Mouse (Mus musculus) lung, postnatal 0 days (tissue): ENCODE data around the gene Aebp2. TPM values are rescaled to one million over a fixed set of nuclear protein-coding genes. Genes with fewer than 3 reads are reported as not detected.

Experiments used
- ATAC-seq: fragments of 200-750 bp; cut with Nextera tagmentation; 2 replicates; pipeline ENCODE4 v1.8.0; 2017; ENCODE audit warnings: moderate library complexity
- DNase-seq: peaks from one replicate; pipeline ENCODE4 v3.0.0-alpha.2; 2016; ENCODE audit warnings: low spot score
- H3K27ac ChIP-seq: fragments of 300-500 bp; sonication (generic); 2 replicates; pipeline ENCODE4 v1.5.1; 2014; ENCODE audit warnings: antibody characterized with exemption, mild to moderate bottlenecking, low read length, mixed read lengths
- H3K27me3 ChIP-seq: fragments of 300-500 bp; sonication (generic); replicated peaks from 2 replicates; pipeline ENCODE4 v1.6.1; 2014; ENCODE audit warnings: low read length, mixed read lengths; ENCODE audit not compliant: insufficient read depth
- H3K36me3 ChIP-seq: fragments of 300-500 bp; sonication (generic); 2 replicates; pipeline ENCODE4 v1.6.1; 2014; ENCODE audit warnings: low read length, mixed read lengths; ENCODE audit not compliant: insufficient read depth
- H3K4me1 ChIP-seq: fragments of 300-500 bp; sonication (generic); 2 replicates; pipeline ENCODE4 v1.6.1; 2014; ENCODE audit warnings: antibody characterized with exemption, low read depth, low read length, mixed read lengths; ENCODE audit not compliant: insufficient read depth
- H3K4me2 ChIP-seq: fragments of 300-500 bp; sonication (generic); replicated peaks from 2 replicates; pipeline ENCODE4 v1.6.1; 2014; ENCODE audit warnings: low read depth, mild to moderate bottlenecking, low read length, moderate library complexity, mixed read lengths
- H3K4me3 ChIP-seq: fragments of 300-500 bp; sonication (generic); 2 replicates; pipeline ENCODE4 v1.5.1; 2014; ENCODE audit warnings: low read depth, low read length
- H3K9ac ChIP-seq: fragments of 300-500 bp; sonication (generic); replicated peaks from 2 replicates; pipeline ENCODE4 v1.6.1; 2014; ENCODE audit warnings: low read depth, mild to moderate bottlenecking
- H3K9me3 ChIP-seq: fragments of 300-500 bp; sonication (generic); 2 replicates; pipeline ENCODE4 v1.6.1; 2016; ENCODE audit warnings: low read length, mixed read lengths
- CTCF ChIP-seq: IDR thresholded peaks from 2 replicates; pipeline ENCODE4 v1.5.1; 2016; ENCODE audit warnings: antibody characterized with exemption, mild to moderate bottlenecking
- EP300 ChIP-seq: IDR thresholded peaks from 2 replicates; pipeline ENCODE4 v1.6.1; 2016; ENCODE audit warnings: antibody characterized with exemption, mild to moderate bottlenecking, control low read depth
- WGBS: fragments of 180-500 bp; shearing (Covaris S2); extraction: QIAGEN DNeasy Blood & Tissue Kit; methylation state at CpG from one replicate; pipeline ENCODE4 v1.1.7; 2014; 5-methylcytosine and 5-hydroxymethylcytosine counted together
- polyA plus RNA-seq: library from polyadenylated mRNA; unstranded; fragments of >200 nt; fragmentation: Nextera tagmentation; extraction: Ambion mirVana; gene quantifications from 2 replicates; pipeline ENCODE4 v1.2.1, GENCODE M21; 2015

The Aebp2 gene
- polyA plus RNA-seq, 1 experiment from 2014 or later = 7.6 TPM

DNA sequence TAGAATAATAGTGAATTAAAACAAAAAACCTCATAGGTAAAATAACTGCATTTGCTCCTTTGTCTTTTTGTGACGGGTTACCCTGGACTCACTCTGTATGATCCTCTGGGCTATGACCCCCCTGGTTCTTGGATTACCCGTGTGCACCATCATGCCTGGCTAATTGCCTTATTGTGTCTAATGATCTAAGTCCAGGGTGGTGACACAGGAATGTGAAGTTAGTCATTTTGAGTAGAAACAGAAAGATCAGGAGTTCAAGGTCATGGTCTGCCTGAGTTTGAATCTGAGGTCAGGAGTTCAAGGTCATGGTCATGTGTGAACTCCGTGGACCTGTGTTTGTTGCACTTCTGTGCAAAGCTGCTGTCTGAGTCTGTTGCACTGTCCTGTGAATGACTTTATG is 16.7 kb upstream of the Aebp2 start:
- no peak overlapping the region for H3K27ac ChIP-seq
- no peak overlapping the region for H3K9ac ChIP-seq
- TF ChIP-seq EP300 (no peak), CTCF (no peak)
- H3K4me1 ChIP-seq = no peaks in the 10 kb centered on the region
- no peaks in the 10 kb centered on the region for H3K27me3 ChIP-seq
- H3K4me2 ChIP-seq = no peak overlapping the region
- DNase-seq = no peak
- no peak for ATAC-seq
- H3K4me3 ChIP-seq = no peak overlapping the region
- H3K9me3 ChIP-seq = no peaks in the 10 kb centered on the region
- WGBS = 75% methylated on average over 3 of the region's 3 CpGs
- no peaks in the 10 kb centered on the region for H3K36me3 ChIP-seq

DNA sequence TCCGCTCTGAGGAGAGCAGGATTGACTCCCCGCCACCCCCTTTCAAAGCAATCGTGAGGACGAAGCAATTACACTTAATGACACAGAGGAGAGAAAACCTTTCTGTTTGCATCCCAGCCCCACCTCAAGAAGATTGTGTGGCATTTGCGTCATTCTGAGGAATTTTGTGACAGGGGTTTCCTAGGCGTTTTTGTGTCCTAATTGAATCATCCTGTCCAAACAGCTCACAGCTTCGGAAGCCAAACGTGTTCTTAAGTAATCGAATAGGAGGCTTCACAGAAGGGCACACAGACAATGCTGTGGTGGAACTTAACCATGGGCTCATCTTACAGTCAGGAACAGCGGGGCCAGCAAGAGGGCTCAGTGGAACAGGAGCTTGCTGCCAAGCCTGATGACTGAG is 15.9 kb upstream of the Aebp2 start:
- ATAC-seq (no peak), DNase-seq (no peak)
- H3K9me3 ChIP-seq = no peaks in the 10 kb centered on the region
- 64% methylated on average over 10 of the region's 10 CpGs for WGBS
- H3K4me2 ChIP-seq = no peak overlapping the region
- H3K9ac ChIP-seq = no peak overlapping the region
- no peaks in the 10 kb centered on the region for H3K36me3 ChIP-seq
- H3K27me3 ChIP-seq = no peaks in the 10 kb centered on the region
- no peak overlapping the region for H3K4me3 ChIP-seq
- no peak for TF ChIP-seq CTCF
- TF ChIP-seq EP300 = no peak
- H3K4me1 ChIP-seq = no peaks in the 10 kb centered on the region
- no peak overlapping the region for H3K27ac ChIP-seq

DNA sequence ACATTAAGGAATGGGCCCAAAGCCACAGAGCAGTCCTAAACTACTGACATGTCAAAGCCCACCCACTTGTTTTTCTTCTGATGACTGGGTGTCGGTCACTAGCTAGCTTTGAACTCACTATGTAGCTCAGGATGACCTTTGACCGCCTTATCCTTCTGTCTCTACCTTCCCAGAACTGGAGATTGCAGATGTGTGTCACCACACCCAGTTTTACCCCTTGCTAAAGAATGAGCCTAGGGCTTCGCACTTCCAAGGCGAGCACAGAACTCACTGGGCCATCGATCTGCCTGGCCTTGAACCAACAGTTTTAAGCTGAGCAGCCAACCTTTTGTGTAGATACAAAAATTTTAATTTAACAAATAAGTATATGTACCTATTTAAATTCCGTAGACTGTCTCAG is 13.8 kb upstream of the Aebp2 start:
- no peaks in the 10 kb centered on the region for H3K27me3 ChIP-seq
- no peak overlapping the region for H3K4me3 ChIP-seq
- ATAC-seq = no peak
- no peak overlapping the region for H3K9ac ChIP-seq
- DNase-seq = no peak
- TF ChIP-seq CTCF (no peak), EP300 (no peak)
- H3K4me2 ChIP-seq = no peak overlapping the region
- 92% methylated on average over 6 of the region's 6 CpGs for WGBS
- no peaks in the 10 kb centered on the region for H3K4me1 ChIP-seq
- H3K27ac ChIP-seq = no peak overlapping the region
- H3K9me3 ChIP-seq = no peaks in the 10 kb centered on the region
- H3K36me3 ChIP-seq = no peaks in the 10 kb centered on the region

DNA sequence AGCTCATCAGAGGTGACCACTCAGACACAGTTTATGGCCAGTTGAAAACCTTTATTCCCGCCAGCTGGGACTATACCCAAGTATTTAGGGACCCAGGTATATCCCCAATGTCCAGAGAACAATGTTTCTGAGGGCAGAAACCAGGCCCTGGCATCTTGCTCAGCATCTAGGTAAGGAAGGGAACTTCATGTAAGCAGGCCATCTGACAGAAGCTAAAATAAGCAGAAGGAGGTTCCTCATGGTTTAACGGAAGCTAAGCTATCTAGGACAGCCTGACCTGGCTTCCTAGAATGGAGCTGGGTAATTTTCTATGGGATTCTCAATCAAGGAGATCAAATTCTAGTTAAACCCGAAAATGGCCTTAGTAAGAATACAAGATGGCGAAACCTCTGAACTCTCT is 12.9 kb upstream of the Aebp2 start:
- H3K9me3 ChIP-seq = no peaks in the 10 kb centered on the region
- H3K4me1 ChIP-seq = no peaks in the 10 kb centered on the region
- TF ChIP-seq EP300 (no peak), CTCF (no peak)
- no peaks in the 10 kb centered on the region for H3K27me3 ChIP-seq
- 84% methylated on average over 4 of the region's 4 CpGs for WGBS
- no peak overlapping the region for H3K4me2 ChIP-seq
- DNase-seq (no peak), ATAC-seq (no peak)
- no peak overlapping the region for H3K9ac ChIP-seq
- no peak overlapping the region for H3K27ac ChIP-seq
- no peaks in the 10 kb centered on the region for H3K36me3 ChIP-seq
- no peak overlapping the region for H3K4me3 ChIP-seq

DNA sequence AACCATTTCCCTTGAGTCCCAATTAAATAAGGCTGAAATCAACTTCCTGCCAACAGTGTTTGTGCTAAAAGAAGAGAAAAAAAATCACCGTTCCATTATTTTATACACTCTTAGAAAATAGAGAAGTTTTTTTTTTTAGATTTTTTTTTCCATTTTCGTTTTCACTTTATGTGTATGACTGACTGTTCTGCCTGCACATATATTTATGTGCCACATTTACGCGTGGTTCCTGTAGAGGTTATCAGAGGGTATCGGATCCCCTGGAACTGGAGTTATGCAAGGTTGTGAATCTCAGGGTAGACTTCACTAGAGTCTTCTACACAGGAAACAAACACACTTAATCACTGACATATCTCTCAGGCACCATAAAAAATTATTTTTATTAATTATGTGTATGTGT is 12.3 kb upstream of the Aebp2 start:
- Histone ChIP-seq H3K4me1 (no peaks in the 10 kb centered on the region), H3K9ac (no peak overlapping the region), H3K27ac (no peak overlapping the region), H3K4me3 (no peak overlapping the region), H3K9me3 (no peaks in the 10 kb centered on the region), H3K36me3 (no peaks in the 10 kb centered on the region), H3K27me3 (no peaks in the 10 kb centered on the region), H3K4me2 (no peak overlapping the region)
- 88% methylated on average over 5 of the region's 5 CpGs for WGBS
- ATAC-seq (no peak), DNase-seq (no peak)
- TF ChIP-seq EP300 (no peak), CTCF (no peak)

DNA sequence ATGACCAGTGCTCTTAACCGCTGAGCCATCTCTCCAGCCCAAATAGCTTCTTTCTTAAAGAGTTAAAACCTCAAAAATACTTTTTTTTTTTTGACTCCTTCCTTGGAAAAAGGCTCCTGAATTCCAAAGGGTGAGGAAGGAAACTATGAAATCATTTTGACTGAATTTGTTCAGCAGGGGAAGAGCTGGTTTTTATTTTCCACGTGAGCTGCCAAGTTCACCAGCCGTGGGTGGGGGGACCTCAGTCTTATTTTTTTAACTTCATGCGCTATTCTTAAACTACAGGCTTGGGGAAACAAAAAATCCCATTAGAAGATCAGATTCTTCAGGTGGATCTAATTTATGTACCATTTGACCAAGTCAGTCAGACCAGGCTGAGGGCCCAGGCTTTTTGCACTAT is 11.2 kb upstream of the Aebp2 start:
- Histone ChIP-seq H3K4me3 (no peak overlapping the region), H3K9me3 (no peaks in the 10 kb centered on the region), H3K27me3 (no peaks in the 10 kb centered on the region), H3K9ac (no peak overlapping the region), H3K4me2 (no peak overlapping the region), H3K4me1 (no peaks in the 10 kb centered on the region), H3K27ac (no peak overlapping the region), H3K36me3 (no peaks in the 10 kb centered on the region)
- WGBS = 77% methylated on average over 4 of the region's 4 CpGs
- DNase-seq = no peak
- TF ChIP-seq CTCF (no peak), EP300 (no peak)
- no peak for ATAC-seq

DNA sequence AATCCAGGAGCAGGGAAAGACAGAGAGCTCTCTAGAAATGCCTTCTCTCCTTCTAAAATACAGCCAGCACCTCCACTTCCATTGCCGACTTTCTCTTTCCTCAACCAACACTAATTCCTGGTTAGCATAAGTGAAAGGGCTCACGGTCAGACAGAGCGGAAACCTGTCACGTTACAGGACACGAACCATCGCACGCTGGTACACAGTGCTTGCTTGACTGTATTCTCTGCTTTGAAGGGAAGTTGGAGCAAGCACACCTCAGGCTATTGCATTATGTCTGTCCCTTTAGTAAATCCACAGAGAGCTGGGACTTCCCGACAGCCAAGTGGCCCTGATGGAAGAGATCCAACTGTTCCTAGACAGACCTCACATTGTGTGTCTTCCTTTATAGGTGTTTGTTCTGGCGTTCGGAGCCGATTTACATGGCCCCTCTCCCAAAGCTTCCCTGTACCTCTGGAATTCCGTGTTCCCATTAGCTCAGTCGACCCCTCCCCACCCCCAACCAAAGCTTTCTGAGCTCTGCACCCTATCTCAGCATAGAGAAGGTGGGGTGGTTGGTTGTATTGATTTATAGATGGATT is 10.5 kb upstream of the Aebp2 start:
- Histone ChIP-seq H3K4me3 (no peak overlapping the region), H3K9me3 (no peaks in the 10 kb centered on the region), H3K4me1 (no peaks in the 10 kb centered on the region), H3K27me3 (no peaks in the 10 kb centered on the region), H3K27ac (no peak overlapping the region), H3K36me3 (no peaks in the 10 kb centered on the region), H3K9ac (no peak overlapping the region), H3K4me2 (no peak overlapping the region)
- DNase-seq = no peak
- TF ChIP-seq EP300 (no peak), CTCF (no peak)
- no peak for ATAC-seq
- 62% methylated on average over 13 of the region's 13 CpGs for WGBS
